Mouse (Mus musculus): ENCODE results near the gene Cfap74. TPM values are rescaled to one million over a fixed set of nuclear protein-coding genes. Genes with fewer than 3 reads are reported as not detected.
A peak's percentile ranks its signal among the peaks of the same experiment; 100 is the strongest.

Cfap74 gene
- polyA plus RNA-seq, 2 experiments = 4.7 to 5.9 TPM

GRCm38 (mm10) chr4:155488232-155489025 is 79.4 kb downstream of the Cfap74 start:
- DNase-seq (ENCODE audit: low spot score) = peak; percentile 79
- no peaks in the 10 kb centered on the region for H3K9me3 ChIP-seq (ENCODE audit: control insufficient read depth, low read length)
- H3K4me2 ChIP-seq (replicated peaks; ENCODE audit: low read depth, low read length, severe bottlenecking) = no peak overlapping the region
- H3K27me3 ChIP-seq (ENCODE audit: control insufficient read depth, insufficient read depth, low read length) = no peaks in the 10 kb centered on the region
- peak overlapping the region; percentile 19; the same call in 1 of the 2 replicates for H3K27ac ChIP-seq (replicated peaks; ENCODE audit: low read depth, low read length)
- H3K9ac ChIP-seq (ENCODE audit: low read depth, low read length, severe bottlenecking) = no peak overlapping the region
- no peak for ATAC-seq (ENCODE audit: low FRiP score, low read depth)
- no peak overlapping the region for H3K4me3 ChIP-seq (replicated peaks; ENCODE audit: low read length)
- no peaks in the 10 kb centered on the region for H3K36me3 ChIP-seq (ENCODE audit: control insufficient read depth, insufficient read depth, low read length)
- WGBS = 69% methylated on average over 8 of the region's 8 CpGs
- TF ChIP-seq POLR2A (IDR thresholded peaks at IDR 0.05; ENCODE audit: borderline replicate concordance, extremely low read depth, insufficient read depth, insufficient read length) = no peak
- H3K4me1 ChIP-seq (ENCODE audit: control insufficient read depth, insufficient read depth, low read length) = peaks cover 14% of the 10 kb centered on the region

DNA sequence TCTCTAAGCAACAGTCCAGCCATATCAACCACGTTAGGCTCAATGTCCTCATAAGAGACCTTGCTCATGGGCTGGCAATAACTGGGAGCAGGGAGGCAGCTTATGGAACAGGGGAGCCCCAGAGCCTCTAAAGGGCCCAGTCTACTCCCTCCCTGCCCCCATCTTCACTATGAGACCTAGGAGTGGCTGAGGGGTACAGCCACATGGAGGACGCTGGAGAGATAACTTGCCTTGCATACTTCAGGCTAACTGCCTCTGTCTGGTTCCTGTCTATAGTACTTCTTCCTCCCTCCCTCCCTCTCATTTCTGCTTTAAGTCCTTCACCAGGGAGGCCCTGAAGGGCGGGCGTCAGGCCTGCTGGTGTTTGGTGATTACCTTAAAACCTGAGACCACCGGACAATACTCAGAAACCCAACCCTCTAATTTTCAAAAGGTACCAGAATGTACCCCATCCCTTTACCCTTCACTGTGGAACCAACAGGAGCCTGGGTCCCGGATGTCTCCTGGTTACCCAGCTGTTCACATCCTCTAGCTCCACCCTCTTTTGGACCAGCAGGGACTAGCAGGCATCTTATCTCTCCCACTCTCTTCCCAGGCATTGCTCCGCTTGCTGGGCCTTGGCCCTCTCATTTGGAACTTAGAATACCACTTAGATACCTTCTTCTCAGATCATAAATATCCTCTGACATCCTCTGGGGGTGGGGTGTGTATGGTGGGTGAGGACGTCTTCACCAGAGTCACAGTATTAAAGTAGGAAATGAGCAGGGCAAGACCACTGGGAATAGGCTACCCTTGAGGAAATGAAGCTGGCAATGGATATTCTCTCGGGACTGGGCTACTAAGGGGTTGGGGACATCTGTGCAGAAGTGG is 80.3 kb downstream of the Cfap74 start:
- TF ChIP-seq POLR2A (IDR thresholded peaks at IDR 0.05; ENCODE audit: borderline replicate concordance, extremely low read depth, insufficient read depth, insufficient read length) = no peak
- H3K4me2 ChIP-seq (replicated peaks; ENCODE audit: low read depth, low read length, severe bottlenecking) = no peak overlapping the region
- H3K27me3 ChIP-seq (ENCODE audit: control insufficient read depth, insufficient read depth, low read length) = no peaks in the 10 kb centered on the region
- H3K27ac ChIP-seq (replicated peaks; ENCODE audit: low read depth, low read length) = no peak overlapping the region
- H3K36me3 ChIP-seq (ENCODE audit: control insufficient read depth, insufficient read depth, low read length) = no peaks in the 10 kb centered on the region
- no peak for ATAC-seq (ENCODE audit: low FRiP score, low read depth)
- no peaks in the 10 kb centered on the region for H3K9me3 ChIP-seq (ENCODE audit: control insufficient read depth, low read length)
- 73% methylated on average over 9 of the region's 9 CpGs for WGBS
- peaks cover 16% of the 10 kb centered on the region for H3K4me1 ChIP-seq (ENCODE audit: control insufficient read depth, insufficient read depth, low read length)
- no peak overlapping the region for H3K4me3 ChIP-seq (replicated peaks; ENCODE audit: low read length)
- no peak overlapping the region for H3K9ac ChIP-seq (ENCODE audit: low read depth, low read length, severe bottlenecking)
- DNase-seq (ENCODE audit: low spot score) = no peak

- ATAC-seq (ENCODE audit: low FRiP score, low read depth) (no peak), DNase-seq (ENCODE audit: low spot score) (no peak)
- Histone ChIP-seq H3K27ac (replicated peaks; ENCODE audit: low read depth, low read length) (peak overlapping the region; percentile 90), H3K27me3 (ENCODE audit: control insufficient read depth, insufficient read depth, low read length) (no peaks in the 10 kb centered on the region), H3K9ac (ENCODE audit: low read depth, low read length, severe bottlenecking) (peak overlapping the region; percentile 99), H3K9me3 (ENCODE audit: control insufficient read depth, low read length) (no peaks in the 10 kb centered on the region), H3K4me1 (ENCODE audit: control insufficient read depth, insufficient read depth, low read length) (peaks cover 16% of the 10 kb centered on the region), H3K4me3 (replicated peaks; ENCODE audit: low read length) (peak overlapping the region; percentile 94), H3K36me3 (ENCODE audit: control insufficient read depth, insufficient read depth, low read length) (no peaks in the 10 kb centered on the region), H3K4me2 (replicated peaks; ENCODE audit: low read depth, low read length, severe bottlenecking) (peak overlapping the region; percentile 72)
- WGBS = 29% methylated on average over 5 of the region's 5 CpGs
- no peak for TF ChIP-seq POLR2A (IDR thresholded peaks at IDR 0.05; ENCODE audit: borderline replicate concordance, extremely low read depth, insufficient read depth, insufficient read length)
Observed at GRCm38 (mm10) chr4:155490456-155490855, 81.5 kb downstream of the Cfap74 start.

DNA sequence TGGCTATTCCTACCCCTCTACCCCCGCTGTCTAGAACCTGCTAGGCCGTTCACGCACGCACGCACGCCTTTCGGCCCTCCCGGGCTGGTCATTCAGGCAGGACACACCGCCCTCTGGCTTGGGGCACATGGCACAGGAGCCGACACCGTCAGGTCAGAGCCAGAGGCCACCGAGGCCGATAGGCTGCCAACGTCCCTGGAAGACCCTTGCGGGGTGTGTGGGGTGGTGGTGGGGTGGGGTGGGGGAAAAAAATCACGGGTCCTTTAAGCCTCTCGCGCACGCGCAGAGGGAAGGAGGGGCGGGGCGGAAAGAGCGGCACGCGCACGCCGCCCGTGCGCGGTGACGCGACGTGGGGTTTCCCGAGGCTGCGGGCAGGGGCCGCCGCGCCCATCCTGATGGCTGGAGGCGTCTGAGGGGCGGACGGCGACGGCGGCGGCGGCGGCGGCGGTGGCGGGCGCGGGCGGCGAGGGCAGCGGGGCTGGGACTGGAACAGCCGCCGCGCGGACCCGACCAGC is 82.1 kb downstream of the Cfap74 start, which contains the start of gene Gnb1:
Gene Gnb1, plus strand, starts transcription at position 372 of the 515 bp plus-strand sequence.
- peak; percentile 90 for DNase-seq (ENCODE audit: low spot score)
- ATAC-seq (ENCODE audit: low FRiP score, low read depth) = peak; percentile 91
- no peaks in the 10 kb centered on the region for H3K36me3 ChIP-seq (ENCODE audit: control insufficient read depth, insufficient read depth, low read length)
- peak within 1 kb of the TSS; percentile 90 for H3K27ac ChIP-seq (replicated peaks; ENCODE audit: low read depth, low read length)
- H3K27me3 ChIP-seq (ENCODE audit: control insufficient read depth, insufficient read depth, low read length) = no peaks in the 10 kb centered on the region
- H3K9ac ChIP-seq (ENCODE audit: low read depth, low read length, severe bottlenecking) = peak within 1 kb of the TSS; percentile 99
- peak within 1 kb of the TSS; percentile 72 for H3K4me2 ChIP-seq (replicated peaks; ENCODE audit: low read depth, low read length, severe bottlenecking)
- no peak for TF ChIP-seq POLR2A (IDR thresholded peaks at IDR 0.05; ENCODE audit: borderline replicate concordance, extremely low read depth, insufficient read depth, insufficient read length)
- 2% methylated on average over 14 of the region's 60 CpGs for WGBS
- H3K4me3 ChIP-seq (replicated peaks; ENCODE audit: low read length) = peak within 1 kb of the TSS; percentile 94
- no peaks in the 10 kb centered on the region for H3K9me3 ChIP-seq (ENCODE audit: control insufficient read depth, low read length)
- peaks cover 16% of the 10 kb centered on the region for H3K4me1 ChIP-seq (ENCODE audit: control insufficient read depth, insufficient read depth, low read length)

DNA sequence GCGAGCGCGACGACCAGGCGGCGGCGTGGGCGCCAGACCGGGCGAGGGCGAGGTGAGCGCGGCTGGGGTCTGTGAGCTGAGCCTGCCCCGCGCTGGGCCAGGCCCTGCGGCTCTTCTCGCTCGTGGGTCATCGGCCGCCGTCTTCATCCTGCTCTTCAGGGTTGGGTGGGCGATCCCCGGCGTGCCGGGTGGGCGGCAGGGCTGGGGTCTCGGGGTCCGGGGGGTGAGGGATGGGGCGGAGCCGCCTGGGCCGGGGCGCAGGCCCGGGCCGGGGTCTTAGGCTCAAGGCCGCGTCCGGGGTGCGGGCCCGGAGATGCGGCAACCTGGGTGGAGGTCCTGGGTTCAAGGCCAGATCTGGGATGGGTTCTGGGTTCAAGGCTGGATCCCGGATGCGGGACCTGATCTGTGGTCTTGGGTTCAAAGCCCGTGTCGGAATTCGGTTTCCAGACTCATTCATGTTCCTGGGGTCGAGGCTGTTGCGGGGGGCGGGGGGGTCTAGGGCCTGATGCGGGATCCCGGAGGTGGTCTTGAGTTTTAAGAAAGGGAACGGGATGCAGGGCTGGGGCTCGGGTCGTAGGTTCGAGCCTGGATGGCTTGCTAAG is 82.6 kb downstream of the Cfap74 start:
- no peak for TF ChIP-seq POLR2A (IDR thresholded peaks at IDR 0.05; ENCODE audit: borderline replicate concordance, extremely low read depth, insufficient read depth, insufficient read length)
- Histone ChIP-seq H3K4me1 (ENCODE audit: control insufficient read depth, insufficient read depth, low read length) (peaks cover 16% of the 10 kb centered on the region), H3K9ac (ENCODE audit: low read depth, low read length, severe bottlenecking) (peak overlapping the region; percentile 99), H3K27ac (replicated peaks; ENCODE audit: low read depth, low read length) (peak overlapping the region; percentile 90), H3K4me2 (replicated peaks; ENCODE audit: low read depth, low read length, severe bottlenecking) (peak overlapping the region; percentile 72), H3K9me3 (ENCODE audit: control insufficient read depth, low read length) (no peaks in the 10 kb centered on the region), H3K27me3 (ENCODE audit: control insufficient read depth, insufficient read depth, low read length) (no peaks in the 10 kb centered on the region), H3K4me3 (replicated peaks; ENCODE audit: low read length) (peak overlapping the region; percentile 94), H3K36me3 (ENCODE audit: control insufficient read depth, insufficient read depth, low read length) (no peaks in the 10 kb centered on the region)
- DNase-seq (ENCODE audit: low spot score) = no peak
- peak; percentile 54 for ATAC-seq (ENCODE audit: low FRiP score, low read depth)
- under 1% methylated on average over 37 of the region's 54 CpGs for WGBS
